Mouse (Mus musculus) activated CD4-positive, CD25-positive, alpha-beta regulatory T cell (primary cell): Measurements from ENCODE around the gene Mif4gd. TPM values are rescaled to one million over a fixed set of nuclear protein-coding genes. Genes with fewer than 3 reads are reported as not detected.

Experiments used
- polyA plus RNA-seq, 2 experiments: library from polyadenylated mRNA; unstranded; fragments of 100-300 nt; shearing (Covaris generic); gene quantifications; one replicate each; pipeline ENCODE4 v1.2.1; 2017

Mif4gd gene
- 100 to 1,000 TPM; 167 to 308 TPM for polyA plus RNA-seq

GRCm38 (mm10) chr11:115612410-115613137 is at the start of gene Mif4gd:
Gene Mif4gd, minus strand, starts transcription at chr11:115612969.

GRCm38 (mm10) chr11:115627705-115628464 is 15.1 kb upstream of the Mif4gd start, which contains the start of gene Slc25a19:
Gene Slc25a19, minus strand, starts transcription at chr11:115628295.

GRCm38 (mm10) chr11:115603476-115604303 is 9.1 kb downstream of the Mif4gd start, which contains the start of the genes Mrps7 and Gga3:
Gene Mrps7, plus strand, starts transcription at chr11:115603925.
Gene Gga3, minus strand, starts transcription at chr11:115604051.

GRCm38 (mm10) chr11:115564064-115564809 is 48.5 kb downstream of the Mif4gd start, which contains the start of gene Nup85:
Gene Nup85, plus strand, starts transcription at chr11:115564434.

Other genes starting within 250 kb of the Mif4gd start
- gene Hid1, start 245.2 kb downstream of the Mif4gd start, polyA plus RNA-seq, result 1 to 10 TPM; 2.2 to 9.0 TPM
- under 1 TPM in 1 of 2 experiments, not detected in 1; 0.41 TPM for gene Cdr2l, start 231.1 kb downstream of the Mif4gd start, polyA plus RNA-seq
- 100 to 1,000 TPM; 139 to 191 TPM for gene Mrpl58, start 209.2 kb downstream of the Mif4gd start, polyA plus RNA-seq
- 100 to 1,000 TPM; 717 to 796 TPM for gene Atp5h, start 193.0 kb downstream of the Mif4gd start, polyA plus RNA-seq
- gene Kctd2, start 192.8 kb downstream of the Mif4gd start, polyA plus RNA-seq, result 10 to 100 TPM; 47.7 to 82.2 TPM
- gene Trim80, start 172.4 kb downstream of the Mif4gd start, polyA plus RNA-seq, result under 1 TPM in 1 of 2 experiments, not detected in 1; 0.23 TPM
- gene Slc16a5, start 150.5 kb downstream of the Mif4gd start, polyA plus RNA-seq, result 10 to 100 TPM in 1 of 2 experiments, 1 to 10 TPM in 1; 2.6 to 13.6 TPM
- gene Armc7, start 137.3 kb downstream of the Mif4gd start, polyA plus RNA-seq, result 10 to 100 TPM; 69.6 to 70.1 TPM
- 100 to 1,000 TPM; 336 to 352 TPM for gene Nt5c, start 121.1 kb downstream of the Mif4gd start, polyA plus RNA-seq
- gene Jpt1, start 98.6 kb downstream of the Mif4gd start, polyA plus RNA-seq, result 100 to 1,000 TPM; 509 to 536 TPM
- gene Sumo2, start 76.7 kb downstream of the Mif4gd start, polyA plus RNA-seq, result 100 to 1,000 TPM; 793 to 799 TPM
- 10 to 100 TPM; 61.1 to 71.0 TPM for gene Nup85, start 48.5 kb downstream of the Mif4gd start, polyA plus RNA-seq
- 10 to 100 TPM; 51.8 to 66.7 TPM for gene Mrps7, start 9.0 kb downstream of the Mif4gd start, polyA plus RNA-seq
- 10 to 100 TPM; 29.5 to 34.3 TPM for gene Gga3, start 8.9 kb downstream of the Mif4gd start, polyA plus RNA-seq
- 100 to 1,000 TPM in 1 of 2 experiments, 10 to 100 TPM in 1; 58.7 to 111 TPM for gene Slc25a19, start 15.3 kb upstream of the Mif4gd start, polyA plus RNA-seq
- gene Grb2, start 95.6 kb upstream of the Mif4gd start, polyA plus RNA-seq, result 100 to 1,000 TPM; 167 to 275 TPM
- gene Tmem94, start 152.5 kb upstream of the Mif4gd start, polyA plus RNA-seq, result 10 to 100 TPM; 16.2 to 19.3 TPM
- gene Caskin2, start 200.7 kb upstream of the Mif4gd start, polyA plus RNA-seq, result 1 to 10 TPM; 1.5 to 2.7 TPM
- gene Tsen54, start 201.8 kb upstream of the Mif4gd start, polyA plus RNA-seq, result 10 to 100 TPM; 26.4 to 33.1 TPM
- 10 to 100 TPM; 25.4 to 26.7 TPM for gene Llgl2, start 211.1 kb upstream of the Mif4gd start, polyA plus RNA-seq
- under 1 TPM in 1 of 2 experiments, not detected in 1; 0.21 TPM for gene Myo15b, start 245.4 kb upstream of the Mif4gd start, polyA plus RNA-seq